Mouse (Mus musculus) heart, embryonic 13.5 days (tissue): ENCODE measurements around the gene Olfr473. TPM values are rescaled to one million over a fixed set of nuclear protein-coding genes. Genes with fewer than 3 reads are reported as not detected.
"Not testable (repeated sequence)": the region's sequence is repeated elsewhere in the genome, so short reads cannot be mapped to it uniquely, and the experiment has no call there.

ENCODE experiments used
- ATAC-seq: fragments of 200-750 bp; cut with Nextera tagmentation; 2 replicates; pipeline ENCODE4 v1.8.0; 2017; ENCODE audit warnings: moderate TSS enrichment; ENCODE audit not compliant: insufficient number of reproducible peaks, low FRiP score, low TSS enrichment; ENCODE audit errors: extremely low read depth
- H3K27ac ChIP-seq: fragments of 300-500 bp; sonication (generic); replicated peaks from 2 replicates; pipeline ENCODE4 v1.5.1; 2015; ENCODE audit warnings: moderate library complexity, mild to moderate bottlenecking, inconsistent platforms
- H3K27me3 ChIP-seq: fragments of 300-500 bp; sonication (generic); replicated peaks from 2 replicates; pipeline ENCODE4 v1.6.1; 2015; ENCODE audit warnings: mild to moderate bottlenecking, inconsistent platforms
- H3K36me3 ChIP-seq: fragments of 300-500 bp; sonication (generic); 2 replicates; pipeline ENCODE4 v1.6.1; 2015; ENCODE audit warnings: mild to moderate bottlenecking, inconsistent platforms
- H3K4me1 ChIP-seq: fragments of 300-500 bp; sonication (generic); 2 replicates; pipeline ENCODE4 v1.6.1; 2015; ENCODE audit warnings: inconsistent platforms
- H3K4me2 ChIP-seq: fragments of 300-500 bp; sonication (generic); 2 replicates; pipeline ENCODE4 v1.6.1; 2015; ENCODE audit warnings: inconsistent platforms, mild to moderate bottlenecking, moderate library complexity
- H3K4me3 ChIP-seq: fragments of 300-500 bp; sonication (generic); 2 replicates; pipeline ENCODE4 v1.5.1; 2015; ENCODE audit warnings: moderate library complexity, mild to moderate bottlenecking, inconsistent platforms
- H3K9ac ChIP-seq: fragments of 300-500 bp; sonication (generic); 2 replicates; pipeline ENCODE4 v1.6.1; 2015; ENCODE audit warnings: inconsistent platforms, mild to moderate bottlenecking, moderate library complexity
- H3K9me3 ChIP-seq: fragments of 300-500 bp; sonication (generic); 2 replicates; pipeline ENCODE4 v1.6.1; 2016; ENCODE audit warnings: inconsistent platforms
- WGBS: fragments of 180-500 bp; shearing (Covaris S2); methylation state at CpG from one replicate; pipeline ENCODE4 v1.1.7; 2015; ENCODE audit warnings: mixed read lengths; 5-methylcytosine and 5-hydroxymethylcytosine counted together
- polyA plus RNA-seq: library from polyadenylated mRNA; unstranded; fragments of >200 nt; fragmentation: Nextera tagmentation; extraction: Ambion mirVana; gene quantifications from 2 replicates; pipeline ENCODE4 v1.2.1, GENCODE M21; 2015

Olfr473 gene
- polyA plus RNA-seq = not detected in 2 replicates

DNA sequence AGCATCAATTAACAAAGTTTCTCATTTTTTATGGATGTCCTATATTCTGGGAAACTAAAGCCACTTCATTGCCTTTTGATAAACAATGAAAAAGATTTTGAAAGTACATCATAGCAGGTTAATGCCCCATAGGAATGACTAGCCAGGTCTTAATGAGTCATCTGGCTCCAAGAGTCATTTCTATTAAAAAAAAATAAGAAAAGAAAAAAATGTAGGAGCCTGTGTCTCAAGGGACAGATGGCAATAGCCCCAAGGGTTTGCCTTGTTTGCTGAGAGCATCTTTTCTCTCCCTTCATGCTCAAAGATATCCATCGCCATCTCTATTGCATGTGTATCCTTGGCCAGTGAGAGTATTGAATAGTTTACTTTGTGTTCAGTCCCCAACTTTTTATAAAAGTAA is at the start of gene Olfr473:
Olfr473 (plus strand) TSS at position 301 of the 400 bp plus-strand sequence.
- no peaks in the 10 kb centered on the region for H3K27me3 ChIP-seq
- H3K9ac ChIP-seq = no peak within 1 kb of the TSS
- H3K36me3 ChIP-seq = no peaks in the 10 kb centered on the region
- 94% methylated on average over 1 of the region's 1 CpGs for WGBS
- no peaks in the 10 kb centered on the region for H3K4me1 ChIP-seq
- ATAC-seq = no peak
- H3K4me3 ChIP-seq = no peak within 1 kb of the TSS
- H3K27ac ChIP-seq = no peak within 1 kb of the TSS
- H3K9me3 ChIP-seq = peaks cover 10% of the 10 kb centered on the region; the same call in 1 of the 2 replicates
- no peak within 1 kb of the TSS for H3K4me2 ChIP-seq

DNA sequence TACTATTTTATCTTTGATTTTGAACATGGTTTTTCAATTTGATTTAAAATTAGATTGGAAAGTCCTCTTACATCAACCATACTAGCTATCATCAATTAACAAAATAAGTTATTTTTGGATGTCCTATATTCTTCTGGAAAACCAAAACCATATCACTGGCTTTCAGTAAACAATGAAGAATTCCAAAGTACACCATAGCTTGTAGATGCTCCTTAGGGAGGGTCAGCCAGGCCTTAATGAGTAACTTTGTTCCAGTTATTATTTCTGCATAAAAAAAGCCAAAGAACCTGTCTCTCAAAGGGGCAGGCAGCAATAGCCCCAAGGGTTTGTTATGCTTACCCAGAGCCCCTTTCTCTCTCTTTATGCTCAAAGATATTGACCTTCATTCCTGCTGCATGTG is 32.6 kb upstream of the Olfr473 start, which contains the start of gene Olfr472:
Olfr472 (plus strand) TSS at position 301 of the 400 bp plus-strand sequence.
- no peaks in the 10 kb centered on the region for H3K9me3 ChIP-seq
- no peak within 1 kb of the TSS for H3K27ac ChIP-seq
- no peaks in the 10 kb centered on the region for H3K36me3 ChIP-seq
- no peaks in the 10 kb centered on the region for H3K4me1 ChIP-seq
- ATAC-seq = no peak
- no peak within 1 kb of the TSS for H3K4me2 ChIP-seq
- no peaks in the 10 kb centered on the region for H3K27me3 ChIP-seq
- H3K9ac ChIP-seq = no peak within 1 kb of the TSS
- H3K4me3 ChIP-seq = no peak within 1 kb of the TSS

DNA sequence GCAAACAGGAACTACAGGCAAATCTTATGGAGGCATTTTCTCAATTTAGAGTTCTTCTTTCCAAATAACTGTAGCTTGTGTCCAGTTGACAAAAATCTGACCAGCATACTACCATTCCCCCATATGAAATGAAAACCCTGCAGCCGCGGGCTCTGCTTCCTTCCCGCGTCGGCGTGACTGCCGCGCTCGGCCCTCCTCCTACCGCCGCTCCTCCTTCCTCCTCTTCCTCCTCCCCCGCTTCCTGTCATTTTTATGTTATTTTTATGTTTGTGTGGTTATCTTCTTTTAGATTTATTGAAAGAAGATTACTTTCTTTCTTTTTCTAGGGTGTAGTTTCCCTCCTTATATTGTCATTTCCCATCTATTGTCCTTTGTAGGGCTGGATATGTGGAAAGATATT is 22.3 kb downstream of the Olfr473 start:
- not testable (repeated sequence) for H3K4me3 ChIP-seq, H3K36me3 ChIP-seq, H3K9ac ChIP-seq, H3K27me3 ChIP-seq, H3K4me2 ChIP-seq, H3K27ac ChIP-seq, H3K4me1 ChIP-seq, ATAC-seq
- H3K9me3 ChIP-seq = peaks cover 15% of the 10 kb centered on the region; the same call in 1 of the 2 replicates
- WGBS = 90% methylated on average over 12 of the region's 12 CpGs

DNA sequence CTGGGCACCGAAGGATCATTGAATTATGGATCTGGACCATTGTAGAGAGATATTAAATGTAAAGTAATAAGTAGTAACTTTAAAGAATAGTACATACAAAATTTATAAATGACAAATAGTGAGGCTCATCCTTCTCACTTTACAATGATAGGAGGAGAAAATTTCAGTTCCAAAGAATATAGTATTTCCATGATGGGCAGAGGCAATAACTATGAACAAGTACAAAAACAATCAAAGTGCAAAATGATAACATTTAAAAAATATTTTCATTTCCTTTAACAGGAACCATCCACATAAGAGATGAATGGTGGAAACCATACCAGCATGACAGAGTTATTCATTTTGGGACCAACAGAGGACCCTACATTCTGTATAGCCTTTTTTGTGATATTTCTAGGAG is 24.1 kb downstream of the Olfr473 start, which contains the start of gene Olfr474:
Olfr474 (plus strand) TSS at position 301 of the 400 bp plus-strand sequence.
- Histone ChIP-seq H3K4me2 (no peak within 1 kb of the TSS), H3K9ac (no peak within 1 kb of the TSS), H3K4me1 (no peaks in the 10 kb centered on the region), H3K9me3 (peaks cover 17% of the 10 kb centered on the region; the same call in 1 of the 2 replicates), H3K27ac (no peak within 1 kb of the TSS), H3K27me3 (no peaks in the 10 kb centered on the region), H3K4me3 (no peak within 1 kb of the TSS), H3K36me3 (no peaks in the 10 kb centered on the region)
- ATAC-seq = no peak
- WGBS = 56% methylated on average over 1 of the region's 1 CpGs

DNA sequence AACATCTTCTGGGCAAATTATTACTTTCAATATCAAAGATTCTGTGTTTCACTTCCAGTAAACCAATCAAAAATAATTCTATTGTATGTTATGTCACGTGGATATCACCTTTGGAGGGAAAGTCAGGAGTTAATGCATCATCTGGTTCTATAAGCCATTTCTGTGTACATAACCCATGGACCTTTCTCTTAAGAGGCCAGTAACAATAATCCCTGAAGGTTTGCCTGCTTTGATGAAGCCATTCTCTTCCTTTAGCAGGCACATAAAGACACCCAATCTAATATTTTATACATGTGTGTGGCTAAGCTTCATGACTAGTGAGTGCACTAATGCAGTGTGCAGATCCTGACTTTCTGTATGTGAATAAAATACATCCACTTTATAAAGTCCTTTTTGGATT is 34.3 kb downstream of the Olfr473 start, which contains the start of gene Olfr476:
Olfr476 (plus strand) TSS at position 301 of the 400 bp plus-strand sequence.
- 0 out of 2 replicates have a peak, but pooled peaks cover 5% of the 10 kb centered on the region for H3K9me3 ChIP-seq
- no peak within 1 kb of the TSS for H3K9ac ChIP-seq
- no peak within 1 kb of the TSS for H3K27ac ChIP-seq
- H3K4me1 ChIP-seq = no peaks in the 10 kb centered on the region
- no peak for ATAC-seq
- H3K27me3 ChIP-seq = no peaks in the 10 kb centered on the region
- 30% methylated on average over 1 of the region's 1 CpGs for WGBS
- no peaks in the 10 kb centered on the region for H3K36me3 ChIP-seq
- no peak within 1 kb of the TSS for H3K4me2 ChIP-seq
- no peak within 1 kb of the TSS for H3K4me3 ChIP-seq

Other genes starting within 250 kb of the Olfr473 start
- 0.69 and 0.98 TPM in 2 replicates for gene Cyb5r2, start 172.4 kb upstream of the Olfr473 start, polyA plus RNA-seq
- gene Ovch2, start 129.2 kb upstream of the Olfr473 start, polyA plus RNA-seq = not detected in 2 replicates
- gene Olfr467, start 118.2 kb upstream of the Olfr473 start, polyA plus RNA-seq = not detected in 2 replicates
- gene Olfr469, start 104.9 kb upstream of the Olfr473 start, polyA plus RNA-seq = not detected in 2 replicates
- gene Olfr470, start 83.0 kb upstream of the Olfr473 start, polyA plus RNA-seq = not detected in 2 replicates
- not detected in 2 replicates for gene Olfr472, start 32.5 kb upstream of the Olfr473 start, polyA plus RNA-seq
- gene Olfr474, start 24.2 kb downstream of the Olfr473 start, polyA plus RNA-seq = not detected in 2 replicates
- gene Olfr476, start 34.4 kb downstream of the Olfr473 start, polyA plus RNA-seq = not detected in 2 replicates
- gene Olfr477, start 56.2 kb downstream of the Olfr473 start, polyA plus RNA-seq = not detected in 2 replicates
- not detected in 2 replicates for gene Olfr478, start 103.5 kb downstream of the Olfr473 start, polyA plus RNA-seq
- not detected in 2 replicates for gene Olfr479, start 120.2 kb downstream of the Olfr473 start, polyA plus RNA-seq
- gene Olfr480, start 136.9 kb downstream of the Olfr473 start, polyA plus RNA-seq = not detected in 2 replicates
- not detected in 2 replicates for gene Olfr481, start 149.4 kb downstream of the Olfr473 start, polyA plus RNA-seq
- gene Olfr482, start 167.1 kb downstream of the Olfr473 start, polyA plus RNA-seq = not detected in 2 replicates
- not detected in 2 replicates for gene Olfr483, start 170.4 kb downstream of the Olfr473 start, polyA plus RNA-seq
- gene Olfr484, start 197.0 kb downstream of the Olfr473 start, polyA plus RNA-seq = not detected in 2 replicates
- gene Olfr485, start 229.4 kb downstream of the Olfr473 start, polyA plus RNA-seq = not detected in 2 replicates
- gene Olfr486, start 242.3 kb downstream of the Olfr473 start, polyA plus RNA-seq = not detected in 2 replicates